Mouse (Mus musculus) forebrain, embryonic 10.5 days (tissue): ENCODE results near the gene Slc4a7. TPM values are rescaled to one million over a fixed set of nuclear protein-coding genes. Genes with fewer than 3 reads are reported as not detected.
"Not testable (repeated sequence)": the region's sequence is repeated elsewhere in the genome, so short reads cannot be mapped to it uniquely, and the experiment has no call there.

Experiments
- DNase-seq: peaks from one replicate; pipeline ENCODE4 v3.0.0-alpha.2; 2017; ENCODE audit warnings: low spot score; ENCODE audit errors: extremely low spot score
- H3K27ac ChIP-seq: fragments of 300-500 bp; sonication (generic); 2 replicates; pipeline ENCODE4 v1.5.1; 2016; ENCODE audit warnings: mild to moderate bottlenecking
- H3K27me3 ChIP-seq: fragments of 300-500 bp; sonication (generic); 2 replicates; pipeline ENCODE4 v1.6.1; 2016; ENCODE audit warnings: mild to moderate bottlenecking; ENCODE audit not compliant: poor library complexity, severe bottlenecking
- H3K36me3 ChIP-seq: fragments of 300-500 bp; sonication (generic); replicated peaks from 2 replicates; pipeline ENCODE4 v1.6.1; 2016; ENCODE audit warnings: mild to moderate bottlenecking, moderate library complexity
- H3K4me1 ChIP-seq: fragments of 300-500 bp; sonication (generic); 2 replicates; pipeline ENCODE4 v1.6.1; 2016
- H3K4me3 ChIP-seq: fragments of 300-500 bp; sonication (generic); 2 replicates; pipeline ENCODE4 v1.5.1; 2016; ENCODE audit warnings: mild to moderate bottlenecking, moderate library complexity
- H3K9me3 ChIP-seq: fragments of 300-500 bp; sonication (generic); 2 replicates; pipeline ENCODE4 v1.6.1; 2016; ENCODE audit warnings: mild to moderate bottlenecking, moderate library complexity
- WGBS: fragments of 180-500 bp; shearing (Covaris S2); methylation state at CpG from one replicate; pipeline ENCODE4 v1.1.7; 2016; 5-methylcytosine and 5-hydroxymethylcytosine counted together
- polyA plus RNA-seq: library from polyadenylated mRNA; unstranded; fragments of >200 nt; fragmentation: Nextera tagmentation; extraction: Ambion mirVana; gene quantifications from 2 replicates; pipeline ENCODE4 v1.2.1, GENCODE M21; 2016

Gene Slc4a7
- polyA plus RNA-seq, 1 experiment from 2014 or later = 36.5 TPM

DNA sequence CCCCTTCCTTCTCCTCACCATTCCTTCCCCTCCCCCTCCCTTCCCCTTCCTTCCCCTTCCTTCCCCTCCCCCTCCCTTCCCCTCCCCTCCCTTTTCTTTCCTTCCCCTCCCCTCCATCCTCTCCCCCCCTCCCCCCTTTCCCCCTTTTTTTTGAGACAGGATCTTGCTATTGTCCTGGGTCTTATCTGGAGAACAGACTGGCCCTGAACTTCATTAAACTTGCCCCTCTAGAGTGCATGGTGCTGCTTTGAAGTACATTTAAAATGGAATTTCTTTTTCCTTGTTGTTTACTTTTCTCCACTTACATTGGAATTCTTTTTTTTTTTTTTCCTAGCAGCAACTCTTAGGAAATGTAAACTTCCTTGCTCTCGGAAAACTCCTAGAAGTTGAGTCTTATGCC lies 6.9 kb downstream of the Slc4a7 start:
- no peaks in the 10 kb centered on the region for H3K9me3 ChIP-seq
- H3K36me3 ChIP-seq = peaks cover 67% of the 10 kb centered on the region
- no peaks in the 10 kb centered on the region for H3K27me3 ChIP-seq
- H3K27ac ChIP-seq = no peak overlapping the region
- H3K4me1 ChIP-seq = peaks cover 28% of the 10 kb centered on the region
- no peak overlapping the region for H3K4me3 ChIP-seq
- DNase-seq = no peak
- 97% methylated on average over 1 of the region's 1 CpGs for WGBS

DNA sequence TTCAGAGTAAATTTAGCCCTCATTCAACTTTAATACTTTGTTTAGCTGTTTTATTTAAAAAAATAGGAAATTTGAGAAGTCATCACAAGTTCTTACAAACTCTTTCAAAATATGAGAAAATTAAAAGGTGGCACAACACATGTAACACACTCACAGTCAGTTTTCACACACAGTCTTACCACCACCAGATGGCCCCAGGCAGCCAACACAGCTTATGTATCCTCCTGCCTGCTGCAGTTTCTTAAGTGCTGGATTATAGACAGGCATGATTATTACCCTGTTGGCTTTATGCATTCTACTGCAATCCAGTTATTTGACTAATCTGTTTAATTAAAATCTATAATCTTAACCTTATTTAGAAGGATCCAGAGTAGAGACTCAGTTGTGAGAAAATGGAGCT lies 12.1 kb downstream of the Slc4a7 start:
- Histone ChIP-seq H3K4me1 (no peaks in the 10 kb centered on the region), H3K36me3 (peaks cover 50% of the 10 kb centered on the region), H3K27ac (no peak overlapping the region), H3K4me3 (no peak overlapping the region), H3K9me3 (no peaks in the 10 kb centered on the region), H3K27me3 (no peaks in the 10 kb centered on the region)
- no peak for DNase-seq

DNA sequence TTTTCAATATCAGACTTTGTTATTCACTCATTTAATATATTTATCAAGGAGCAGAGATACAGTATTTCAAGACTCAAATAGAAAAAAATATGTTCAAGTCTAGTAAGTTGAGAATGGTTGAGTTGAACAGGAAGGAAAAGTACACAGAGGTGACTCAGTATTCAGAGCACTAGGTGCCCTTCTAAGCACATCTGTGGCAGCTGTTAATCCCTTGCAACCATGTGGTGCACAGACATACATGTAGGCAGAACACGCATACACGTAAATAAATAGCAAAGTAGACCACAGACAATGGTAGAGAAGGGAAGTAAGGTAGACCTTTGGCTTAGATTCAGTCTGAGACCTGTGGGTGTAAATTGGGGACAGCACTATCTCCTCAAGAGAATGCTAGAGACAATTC lies 13.7 kb downstream of the Slc4a7 start:
- Histone ChIP-seq H3K27ac (no peak overlapping the region), H3K4me3 (no peak overlapping the region), H3K27me3 (no peaks in the 10 kb centered on the region), H3K36me3 (peaks cover 36% of the 10 kb centered on the region), H3K9me3 (no peaks in the 10 kb centered on the region), H3K4me1 (no peaks in the 10 kb centered on the region)
- WGBS = 90% methylated on average over 2 of the region's 2 CpGs
- no peak for DNase-seq

DNA sequence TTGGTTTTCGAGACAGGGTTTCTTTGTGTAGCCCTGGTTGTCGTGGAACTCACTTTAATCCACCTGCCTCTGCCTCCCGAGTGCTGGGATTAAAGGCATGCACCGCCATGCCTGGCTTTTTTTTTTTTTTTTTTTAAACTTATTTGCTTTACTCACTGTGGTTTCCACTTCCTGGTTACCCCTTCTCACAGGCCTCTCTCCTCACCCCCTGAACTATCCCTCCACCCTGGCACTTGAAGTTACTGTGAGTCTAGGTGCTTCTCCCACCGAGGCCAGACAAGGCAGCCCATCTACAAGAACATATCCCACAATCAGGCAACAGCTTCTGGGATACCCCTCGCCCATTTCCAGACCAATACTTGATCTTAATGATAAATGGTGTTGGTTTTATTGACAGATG lies 14.8 kb downstream of the Slc4a7 start:
- Histone ChIP-seq H3K4me3 (no peak overlapping the region), H3K27ac (no peak overlapping the region), H3K36me3 (peaks cover 36% of the 10 kb centered on the region), H3K27me3 (no peaks in the 10 kb centered on the region), H3K9me3 (no peaks in the 10 kb centered on the region), H3K4me1 (0 out of 2 replicates have a peak, but pooled peaks cover 2% of the 10 kb centered on the region)
- DNase-seq = no peak
- WGBS = 87% methylated on average over 6 of the region's 6 CpGs

DNA sequence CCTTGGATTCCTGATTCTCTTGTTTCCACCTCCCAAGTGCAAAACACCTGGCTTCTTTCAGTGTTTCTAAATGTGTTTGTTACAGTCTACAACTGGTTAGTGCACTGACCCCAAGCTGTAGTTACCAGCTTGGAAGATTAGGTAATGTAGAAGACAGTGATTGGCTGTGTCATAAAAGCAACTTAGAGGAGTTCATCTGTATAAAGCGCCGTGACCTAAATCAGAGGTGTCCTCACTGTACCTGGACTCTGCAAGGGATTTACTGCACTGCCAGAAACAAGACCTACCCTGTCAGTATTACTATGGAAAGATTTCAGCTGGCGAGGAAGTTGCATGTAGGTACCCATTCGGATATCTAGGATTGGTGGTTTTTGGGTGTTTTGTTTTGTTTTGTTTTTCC lies 16.5 kb downstream of the Slc4a7 start:
- no peak for DNase-seq
- WGBS = 97% methylated on average over 4 of the region's 4 CpGs
- Histone ChIP-seq H3K4me3 (no peak overlapping the region), H3K36me3 (peaks cover 33% of the 10 kb centered on the region), H3K4me1 (0 out of 2 replicates have a peak, but pooled peaks cover 2% of the 10 kb centered on the region), H3K27me3 (no peaks in the 10 kb centered on the region), H3K9me3 (no peaks in the 10 kb centered on the region), H3K27ac (no peak overlapping the region)

DNA sequence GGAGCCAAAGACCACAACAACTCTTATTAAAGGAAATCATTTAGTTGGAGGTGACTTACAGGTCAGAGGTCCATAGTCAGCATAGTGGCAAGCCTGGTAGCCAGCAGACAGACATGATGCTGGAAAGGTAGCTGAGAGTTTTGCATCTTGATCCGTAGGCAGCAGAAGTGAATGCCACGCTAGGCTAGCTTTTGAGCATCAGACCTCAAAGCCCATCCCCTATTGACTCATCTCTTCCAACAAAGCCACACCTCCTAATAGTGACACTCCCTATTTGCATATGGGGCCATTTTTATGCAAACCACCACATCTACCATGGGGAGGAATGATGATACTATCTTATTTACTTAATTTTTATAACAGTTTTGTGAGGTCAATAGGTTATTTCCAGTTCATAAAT lies 79.1 kb downstream of the Slc4a7 start:
- Histone ChIP-seq H3K27me3 (no peaks in the 10 kb centered on the region), H3K4me3 (no peak overlapping the region), H3K36me3 (peaks cover 100% of the 10 kb centered on the region), H3K9me3 (no peaks in the 10 kb centered on the region), H3K4me1 (no peaks in the 10 kb centered on the region), H3K27ac (no peak overlapping the region)
- no peak for DNase-seq
- 92% methylated on average over 2 of the region's 2 CpGs for WGBS

DNA sequence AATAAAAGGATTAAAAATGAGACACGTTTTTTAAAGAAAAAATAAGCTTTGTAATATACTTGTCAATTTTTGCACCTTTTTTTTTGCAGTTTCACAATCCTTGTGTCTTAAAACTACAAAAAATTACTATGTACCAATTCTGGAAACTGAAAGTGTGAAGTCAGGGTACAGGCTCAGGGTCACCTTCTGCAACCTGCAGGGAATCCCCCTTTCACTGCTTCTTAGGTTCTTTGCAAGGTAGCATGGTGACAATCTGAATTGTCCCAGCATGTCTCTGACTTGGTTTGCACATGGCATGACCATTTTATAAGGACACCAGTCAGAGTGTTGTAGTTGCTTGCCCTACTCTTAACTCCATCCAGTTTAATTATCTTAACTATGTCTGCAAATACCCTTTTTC lies 82.1 kb downstream of the Slc4a7 start:
- Histone ChIP-seq H3K9me3 (no peaks in the 10 kb centered on the region), H3K4me1 (no peaks in the 10 kb centered on the region), H3K36me3 (peaks cover 98% of the 10 kb centered on the region), H3K27me3 (no peaks in the 10 kb centered on the region), H3K27ac (no peak overlapping the region), H3K4me3 (no peak overlapping the region)
- no peak for DNase-seq
- WGBS = 89% methylated on average over 1 of the region's 1 CpGs

DNA sequence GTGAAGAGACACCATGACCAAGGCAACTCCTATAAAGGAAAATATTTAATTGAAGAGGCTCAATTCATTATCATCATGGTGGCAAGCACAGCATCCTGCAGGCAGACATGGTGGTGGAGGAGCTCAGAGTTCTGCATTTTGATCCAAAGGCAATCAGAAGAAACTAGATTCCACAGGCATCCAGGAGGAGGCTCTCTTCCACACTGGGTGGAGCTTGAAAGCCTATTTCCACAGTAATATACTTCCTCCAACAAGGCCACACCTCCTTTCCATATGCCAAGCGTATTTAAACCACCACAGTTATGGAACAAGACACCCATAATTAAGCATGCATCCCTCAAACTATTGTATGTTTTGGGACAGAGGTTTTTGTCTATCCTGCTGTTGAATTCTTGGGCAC lies 84.9 kb downstream of the Slc4a7 start:
- no peak for DNase-seq
- Histone ChIP-seq H3K36me3 (peaks cover 94% of the 10 kb centered on the region), H3K9me3 (no peaks in the 10 kb centered on the region), H3K4me1 (no peaks in the 10 kb centered on the region), H3K27ac (no peak overlapping the region), H3K27me3 (no peaks in the 10 kb centered on the region), H3K4me3 (no peak overlapping the region)
- WGBS = 100% methylated on average over 1 of the region's 1 CpGs

DNA sequence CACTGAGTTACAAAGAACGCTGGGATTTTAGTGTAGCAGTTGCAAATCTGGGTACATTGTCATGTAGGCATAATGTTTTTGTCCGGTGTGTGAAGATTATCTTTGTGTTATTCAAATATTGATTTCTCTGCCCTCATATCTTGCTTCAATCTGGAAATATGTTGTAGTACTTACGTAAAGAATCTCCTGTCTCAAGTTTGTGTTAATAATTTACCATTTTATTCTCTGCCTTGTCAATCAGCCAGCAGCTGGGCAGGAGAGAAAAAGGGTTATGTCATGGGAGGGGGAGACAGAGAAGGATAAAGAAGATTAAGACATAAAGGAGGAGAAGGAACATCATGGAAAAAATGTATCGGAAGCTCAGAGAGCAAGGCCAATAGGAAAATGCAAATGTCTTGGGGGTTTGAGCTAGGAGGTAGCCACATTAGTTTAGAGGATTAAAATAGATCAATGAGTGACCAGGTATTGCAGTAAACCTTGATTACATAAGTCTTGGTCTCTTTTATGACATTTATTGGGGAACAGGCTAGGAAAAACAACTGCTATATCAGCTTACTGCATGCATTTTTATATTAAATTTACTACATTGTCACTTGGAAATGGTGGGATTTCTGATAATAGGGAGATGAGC lies 87.9 kb downstream of the Slc4a7 start:
- no peaks in the 10 kb centered on the region for H3K4me1 ChIP-seq
- DNase-seq = no peak
- H3K4me3 ChIP-seq = no peak overlapping the region
- no peaks in the 10 kb centered on the region for H3K27me3 ChIP-seq
- WGBS = 98% methylated on average over 4 of the region's 4 CpGs
- H3K27ac ChIP-seq = no peak overlapping the region
- peaks cover 76% of the 10 kb centered on the region for H3K36me3 ChIP-seq
- no peaks in the 10 kb centered on the region for H3K9me3 ChIP-seq

DNA sequence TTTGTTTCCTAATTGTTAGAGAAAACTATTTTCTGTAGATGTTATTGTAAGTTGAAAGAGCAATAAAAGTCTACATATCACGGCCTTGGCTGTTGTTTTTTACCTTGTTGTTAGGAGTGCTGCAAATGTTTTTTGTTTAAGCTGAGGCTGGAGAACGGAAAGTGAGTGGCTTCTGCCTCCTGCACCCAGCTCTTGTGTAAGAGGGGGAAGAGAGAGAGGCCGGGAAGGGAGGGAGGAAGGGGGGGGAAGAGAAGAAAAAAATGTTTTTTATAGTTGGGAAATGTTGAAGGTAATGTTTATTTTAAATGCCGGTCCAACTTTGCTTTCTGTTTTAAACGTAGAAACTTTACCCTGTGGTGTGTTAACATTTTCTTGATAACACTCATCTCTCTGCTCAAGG lies 97.8 kb downstream of the Slc4a7 start:
- Histone ChIP-seq H3K4me1 (peaks cover 7% of the 10 kb centered on the region), H3K27me3 (no peaks in the 10 kb centered on the region), H3K36me3 (peaks cover 49% of the 10 kb centered on the region), H3K27ac (no peak overlapping the region), H3K4me3 (no peak overlapping the region), H3K9me3 (no peaks in the 10 kb centered on the region)
- WGBS = 91% methylated on average over 5 of the region's 5 CpGs
- no peak for DNase-seq

DNA sequence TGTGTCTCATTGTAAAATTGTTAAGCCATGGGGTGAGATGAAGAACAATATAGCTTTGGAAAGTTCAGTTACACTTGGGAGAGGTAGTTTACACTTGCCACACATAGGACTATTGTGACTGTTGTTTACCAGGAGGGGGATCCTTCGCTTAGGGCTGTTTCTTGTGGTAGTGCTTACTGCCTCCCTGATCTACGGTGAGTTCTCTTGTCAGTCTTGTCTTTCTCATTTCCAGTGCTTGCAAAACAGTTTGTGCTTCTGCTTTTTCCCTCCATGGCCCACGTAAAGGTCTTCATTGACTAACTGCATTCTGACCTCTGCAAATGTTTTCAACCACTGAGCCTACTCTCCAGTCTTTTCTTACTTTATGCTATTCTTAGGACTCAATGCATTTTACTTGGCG lies 98.3 kb downstream of the Slc4a7 start:
- 97% methylated on average over 4 of the region's 4 CpGs for WGBS
- Histone ChIP-seq H3K36me3 (peaks cover 49% of the 10 kb centered on the region), H3K27ac (no peak overlapping the region), H3K9me3 (no peaks in the 10 kb centered on the region), H3K4me3 (no peak overlapping the region), H3K4me1 (peaks cover 7% of the 10 kb centered on the region), H3K27me3 (no peaks in the 10 kb centered on the region)
- DNase-seq = no peak

DNA sequence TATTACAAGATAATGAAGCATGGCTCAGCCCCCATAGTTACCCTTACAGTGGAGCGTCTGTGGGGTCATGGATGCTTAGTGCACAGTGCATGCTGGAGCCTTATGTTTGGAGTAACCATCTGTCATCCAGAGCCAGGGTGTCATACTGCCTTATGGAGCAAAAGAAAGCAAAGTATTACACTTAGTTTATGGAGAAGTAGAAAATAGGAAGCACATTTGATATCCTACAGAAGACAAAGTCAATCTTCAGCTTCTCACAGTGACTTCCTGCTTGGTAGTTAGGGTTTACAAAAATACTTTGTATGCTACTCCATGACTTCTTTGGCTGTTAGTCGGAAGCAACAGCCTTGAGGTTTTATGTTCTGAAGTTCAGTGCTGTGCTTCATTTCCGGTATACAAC lies 98.7 kb downstream of the Slc4a7 start:
- Histone ChIP-seq H3K4me3 (no peak overlapping the region), H3K27me3 (no peaks in the 10 kb centered on the region), H3K27ac (no peak overlapping the region), H3K9me3 (no peaks in the 10 kb centered on the region), H3K4me1 (peaks cover 7% of the 10 kb centered on the region), H3K36me3 (peaks cover 45% of the 10 kb centered on the region)
- 95% methylated on average over 3 of the region's 3 CpGs for WGBS
- DNase-seq = no peak

DNA sequence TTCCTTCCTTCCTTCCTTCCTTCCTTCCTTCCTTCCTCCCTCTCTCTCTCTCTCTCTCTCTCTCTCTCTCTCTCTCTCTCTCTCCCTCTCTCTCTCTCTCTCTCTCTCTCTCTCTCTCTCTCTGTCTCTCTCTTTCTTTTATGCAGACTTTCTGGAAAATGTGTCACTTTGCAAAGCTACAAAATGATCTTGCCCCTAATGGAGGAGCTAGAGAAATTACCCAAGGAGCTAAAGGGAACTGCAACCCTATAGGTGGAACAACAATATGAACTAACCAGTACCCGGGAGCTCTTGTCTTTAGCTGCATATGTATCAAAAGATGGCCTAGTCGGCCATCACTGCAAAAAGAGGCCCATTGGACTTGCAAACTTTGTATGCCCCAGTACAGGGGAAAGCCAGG lies 101.0 kb downstream of the Slc4a7 start, which contains the start of gene Nek10:
Nek10 (plus strand) TSS at position 301 of the 400 bp plus-strand sequence.
- H3K36me3 ChIP-seq = peaks cover 24% of the 10 kb centered on the region
- not testable (repeated sequence) for H3K9me3 ChIP-seq, DNase-seq, H3K27me3 ChIP-seq, H3K4me3 ChIP-seq, H3K27ac ChIP-seq, H3K4me1 ChIP-seq
- WGBS = 65% methylated on average over 2 of the region's 2 CpGs
